Mouse (Mus musculus): ENCODE results near the gene Kcnj6.

The Kcnj6 gene

DNA sequence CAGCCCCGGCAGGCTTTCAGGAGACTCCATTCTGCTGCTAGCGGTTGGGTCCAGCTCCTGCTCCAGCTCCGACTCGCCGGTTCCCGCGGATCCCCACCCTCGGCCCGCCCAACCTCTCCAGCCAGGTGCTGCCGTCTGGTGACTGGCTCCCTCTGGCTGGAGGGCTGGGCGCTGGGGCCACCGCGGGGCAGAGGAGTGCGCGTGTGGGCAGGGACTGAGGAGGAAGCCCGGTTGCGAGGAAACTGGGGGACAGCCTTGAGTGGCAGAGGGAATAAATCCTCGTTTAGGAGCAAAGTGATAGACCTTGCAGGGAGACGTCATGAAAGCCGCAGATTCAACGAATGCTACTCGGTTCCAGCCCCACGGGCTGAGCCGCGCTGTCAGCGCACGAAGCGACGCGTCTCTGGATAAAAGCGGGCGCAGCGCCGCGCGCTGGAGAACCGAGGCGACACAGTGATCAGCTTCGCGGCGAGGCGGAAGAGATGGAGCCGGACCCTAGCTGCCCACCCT is at the start of gene Kcnj6:
Gene Kcnj6, minus strand, starts transcription at position 362 of the 510 bp plus-strand sequence.
- no peak for DNase-seq (ENCODE audit: low spot score)

DNA sequence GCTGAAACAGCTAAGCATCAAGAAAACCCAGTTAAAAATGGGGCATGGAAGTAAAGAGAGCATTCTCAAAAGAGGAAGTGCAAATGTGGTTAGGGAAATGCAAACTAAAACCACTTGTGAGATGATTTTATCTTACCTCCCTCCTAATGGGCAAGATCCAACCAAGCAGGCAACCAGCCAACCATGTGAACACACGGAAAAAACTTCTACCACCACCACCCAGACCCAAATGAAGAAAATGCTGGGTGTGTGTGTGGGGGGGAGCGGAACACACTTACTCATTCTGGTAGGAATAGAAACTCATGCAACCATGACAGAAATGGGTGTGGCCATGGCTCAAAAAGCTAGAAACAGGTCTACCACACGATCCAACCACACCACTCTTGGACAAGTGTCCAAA is 12.4 kb upstream of the Kcnj6 start:
- DNase-seq (ENCODE audit: low spot score) = no peak

- no peak for DNase-seq (ENCODE audit: low spot score)
Observed at GRCm38 (mm10) chr16:95004599-95004998, 7.1 kb upstream of the Kcnj6 start.

GRCm38 (mm10) chr16:94999551-94999950 is 2.0 kb upstream of the Kcnj6 start:
- no peak for DNase-seq (ENCODE audit: low spot score)

- no peak for DNase-seq (ENCODE audit: low spot score)
Observed at GRCm38 (mm10) chr16:94999019-94999418, 1.5 kb upstream of the Kcnj6 start.

GRCm38 (mm10) chr16:94996791-94997281 is 665 bp downstream of the Kcnj6 start:
- DNase-seq (ENCODE audit: low spot score) = no peak

DNA sequence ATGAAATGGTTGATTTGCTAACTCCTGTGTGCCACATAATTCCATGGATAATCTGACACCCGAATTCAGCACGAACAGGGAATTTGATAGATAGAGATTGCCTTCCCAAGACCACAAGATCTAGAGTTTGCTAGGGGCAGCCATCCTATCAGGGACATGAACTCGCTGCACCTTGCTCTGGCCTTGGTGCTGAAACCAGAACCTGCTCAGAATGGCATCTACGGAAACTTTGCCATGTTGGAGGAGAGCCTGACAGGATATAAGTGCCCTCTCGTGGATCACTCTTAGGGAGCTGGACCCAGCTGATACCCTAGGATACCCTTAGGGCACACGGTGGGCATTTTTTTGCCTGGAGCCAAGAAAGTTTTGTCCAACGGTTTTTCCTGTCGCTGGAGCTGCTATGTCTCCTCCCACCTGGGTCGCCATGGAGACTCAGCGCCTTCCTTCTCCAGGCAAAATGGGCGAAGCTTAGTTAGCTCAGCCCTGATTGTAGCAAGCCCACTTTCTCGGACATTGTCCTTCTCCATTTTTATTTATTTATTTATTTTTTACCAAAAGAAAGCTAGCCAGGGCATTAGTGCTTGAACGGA is 1.9 kb downstream of the Kcnj6 start:
- DNase-seq (ENCODE audit: low spot score) = no peak

GRCm38 (mm10) chr16:94994924-94995323 is 2.6 kb downstream of the Kcnj6 start:
- DNase-seq (ENCODE audit: low spot score) = no peak

GRCm38 (mm10) chr16:94994148-94994547 is 3.4 kb downstream of the Kcnj6 start:
- DNase-seq (ENCODE audit: low spot score) = no peak

DNA sequence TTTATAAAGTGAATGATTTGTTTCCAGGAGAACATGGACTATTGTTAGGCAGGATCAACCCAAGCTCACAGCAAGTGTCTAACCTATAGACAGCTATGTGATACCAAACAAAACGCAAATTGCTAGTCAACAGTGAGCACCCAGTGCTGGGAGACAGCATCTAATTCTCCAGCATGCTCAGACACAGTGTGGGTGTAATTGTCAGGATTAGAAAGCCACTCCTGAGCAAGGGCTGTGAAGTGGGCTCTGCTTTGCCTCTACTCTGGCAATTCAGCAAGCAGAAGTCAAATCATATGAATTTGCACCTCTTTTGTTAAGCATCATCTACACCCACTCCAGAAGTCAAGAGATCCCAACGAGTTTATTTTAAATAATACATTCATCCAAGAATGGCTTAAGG is 7.4 kb downstream of the Kcnj6 start:
- DNase-seq (ENCODE audit: low spot score) = no peak

GRCm38 (mm10) chr16:94986731-94987130 is 10.8 kb downstream of the Kcnj6 start:
- no peak for DNase-seq (ENCODE audit: low spot score)

DNA sequence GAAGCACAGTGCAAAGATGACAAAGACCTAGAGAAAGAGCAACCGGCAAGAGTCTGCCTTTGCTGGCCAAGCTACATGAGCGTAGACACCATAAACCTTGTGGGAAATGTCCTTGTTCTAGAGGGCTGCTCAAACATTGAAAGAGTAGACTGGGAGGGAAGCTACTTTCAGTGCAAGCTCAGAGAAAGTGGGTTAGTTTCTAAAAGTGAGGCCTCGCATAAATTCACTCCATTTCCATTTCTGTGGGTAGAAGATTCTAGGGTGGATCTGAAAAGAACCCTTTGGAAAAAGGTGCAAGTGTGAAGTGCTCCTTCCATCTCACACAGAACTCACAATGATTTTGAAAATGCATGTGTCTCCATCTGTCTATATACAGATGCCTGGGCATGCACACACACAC is 13.2 kb downstream of the Kcnj6 start:
- DNase-seq (ENCODE audit: low spot score) = no peak

DNA sequence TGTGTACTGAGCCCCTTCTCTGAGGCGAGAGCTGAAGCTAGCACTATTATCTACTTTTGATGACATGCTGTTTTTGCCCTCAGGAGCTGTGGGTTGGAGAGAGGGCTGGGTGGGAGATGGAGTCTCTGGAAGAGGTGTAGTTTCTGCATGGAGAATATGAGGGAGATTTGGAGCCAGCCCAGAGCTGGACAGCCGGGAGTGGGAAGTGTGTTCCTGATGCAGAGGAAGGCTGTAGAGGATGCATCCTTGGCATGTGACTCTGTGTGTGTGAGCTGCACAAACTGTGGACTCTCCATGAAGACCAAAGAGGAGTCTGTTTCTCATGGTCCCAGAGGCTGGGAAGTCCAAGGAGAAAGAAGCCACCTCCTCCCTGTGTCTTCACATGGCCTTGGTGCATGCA is 17.1 kb downstream of the Kcnj6 start:
- DNase-seq (ENCODE audit: low spot score) = no peak

DNA sequence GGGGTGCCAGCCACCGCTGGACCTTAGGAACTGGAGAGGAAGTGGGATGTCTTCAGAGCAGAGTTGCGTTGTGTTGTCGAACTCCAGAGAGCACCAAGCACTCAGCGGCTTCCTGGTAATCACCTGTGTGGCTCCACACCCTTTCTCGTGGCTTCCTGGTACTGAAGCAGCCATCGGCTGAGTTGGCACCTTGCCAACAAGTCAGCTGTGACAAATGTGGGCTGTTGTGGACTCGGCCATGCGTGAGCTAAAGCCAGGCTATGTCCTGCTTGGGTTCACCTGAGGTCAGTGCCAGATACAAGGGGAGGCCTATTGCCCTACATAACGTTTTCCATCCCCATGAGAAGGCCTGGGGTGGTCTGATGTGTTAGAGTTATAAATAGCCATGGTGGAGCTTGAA is 18.0 kb downstream of the Kcnj6 start:
- DNase-seq (ENCODE audit: low spot score) = no peak

GRCm38 (mm10) chr16:94972080-94972855 is 25.2 kb downstream of the Kcnj6 start:
- peak; percentile 5 for DNase-seq (ENCODE audit: low spot score)

GRCm38 (mm10) chr16:94968941-94969340 is 28.6 kb downstream of the Kcnj6 start:
- DNase-seq (ENCODE audit: low spot score) = no peak

- DNase-seq (ENCODE audit: low spot score) = no peak
Observed at GRCm38 (mm10) chr16:94968472-94968871, 29.0 kb downstream of the Kcnj6 start.

DNA sequence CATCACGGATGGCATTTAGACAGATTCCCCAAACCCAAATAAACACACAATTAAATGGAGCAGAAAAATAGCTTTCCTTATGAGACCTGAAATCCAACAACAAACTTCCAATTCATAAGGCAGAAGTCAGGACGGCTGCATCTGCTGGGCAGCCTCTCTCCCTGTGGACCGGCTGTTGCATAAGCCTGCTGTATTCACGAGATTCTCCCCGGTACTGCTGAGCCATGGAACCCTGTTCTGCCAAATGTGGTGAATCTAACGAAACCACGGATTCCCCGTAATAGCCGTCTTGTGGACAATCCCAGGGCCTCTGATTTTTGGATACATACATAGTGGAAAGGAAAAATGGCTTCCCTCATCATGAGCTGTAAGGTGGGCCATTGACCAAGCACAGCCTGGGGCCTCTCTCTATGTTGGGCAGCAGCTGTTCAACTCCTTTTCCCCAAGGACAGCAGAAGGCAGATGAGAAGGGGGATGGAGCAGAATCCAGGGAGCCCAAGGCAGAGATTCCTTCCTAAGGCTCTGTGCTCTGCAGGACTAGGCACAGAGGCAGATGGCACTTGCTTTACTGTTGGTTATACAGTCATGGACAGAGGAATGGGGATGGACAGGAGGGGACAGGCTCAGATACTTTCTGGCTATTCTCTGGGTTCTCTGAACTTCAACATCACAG is 40.2 kb downstream of the Kcnj6 start:
- no peak for DNase-seq (ENCODE audit: low spot score)

GRCm38 (mm10) chr16:94956410-94956809 is 41.1 kb downstream of the Kcnj6 start:
- DNase-seq (ENCODE audit: low spot score) = no peak

DNA sequence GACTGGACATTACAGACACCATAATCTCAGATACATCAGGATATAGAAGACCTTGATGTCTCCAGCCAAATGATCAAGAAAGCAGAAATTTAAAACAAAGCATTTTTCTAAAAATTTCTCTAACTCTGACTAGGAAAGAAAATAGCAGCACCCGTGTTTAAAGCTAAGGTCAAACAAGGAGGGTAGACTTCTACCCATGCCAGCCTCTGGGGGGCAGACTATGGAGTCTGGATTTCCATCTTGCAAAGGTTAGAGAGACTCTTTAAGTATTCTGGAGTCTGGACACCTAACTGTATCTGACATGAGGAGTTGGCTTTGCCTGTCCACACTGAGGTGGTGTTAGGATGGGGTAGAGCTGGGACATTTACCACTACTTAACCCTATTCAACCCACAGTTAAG is 44.2 kb downstream of the Kcnj6 start:
- no peak for DNase-seq (ENCODE audit: low spot score)

DNA sequence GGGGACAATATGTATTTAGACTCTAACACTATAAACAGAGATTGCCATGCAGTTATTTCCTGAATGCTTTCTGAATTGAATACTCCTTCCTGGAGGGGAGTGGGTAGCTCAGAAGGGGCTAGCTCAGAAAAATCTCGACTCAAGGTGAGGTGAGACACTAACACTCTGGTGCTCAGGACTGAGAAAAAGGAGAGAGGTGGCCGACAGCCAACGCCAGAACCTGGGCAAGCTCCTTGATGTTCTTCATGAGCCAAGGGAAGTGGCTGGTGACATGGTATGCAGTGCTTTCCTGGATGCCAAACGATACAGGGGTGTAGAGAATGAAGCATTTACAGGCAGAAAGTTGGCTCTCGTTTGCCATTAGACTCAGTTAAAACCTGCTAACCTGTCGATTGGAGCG is 48.3 kb downstream of the Kcnj6 start:
- DNase-seq (ENCODE audit: low spot score) = no peak

DNA sequence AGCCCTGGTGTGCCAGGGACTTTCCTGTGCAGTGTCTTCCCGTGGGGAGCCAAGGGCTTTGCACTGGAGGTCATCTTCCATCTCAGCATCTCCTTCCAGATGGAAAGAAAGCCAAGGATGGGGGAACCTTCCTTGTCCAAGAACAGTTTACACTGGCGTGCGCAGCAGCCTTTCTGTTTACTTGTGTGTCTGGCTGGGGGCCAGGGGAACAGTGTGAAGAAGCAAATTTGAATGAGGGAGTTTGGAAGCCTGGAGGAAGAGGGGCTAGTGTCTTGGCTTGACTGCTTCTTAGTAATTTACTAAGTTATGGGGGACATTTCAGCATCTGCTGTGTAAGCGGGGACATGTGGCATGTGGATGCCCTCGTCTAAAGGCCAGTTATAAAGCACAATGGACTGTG is 50.7 kb downstream of the Kcnj6 start:
- DNase-seq (ENCODE audit: low spot score) = no peak

- DNase-seq (ENCODE audit: low spot score) = no peak
Observed at GRCm38 (mm10) chr16:94932702-94933101, 64.8 kb downstream of the Kcnj6 start.
